Mouse (Mus musculus): ENCODE results near the gene Paxx. TPM values are rescaled to one million over a fixed set of nuclear protein-coding genes. Genes with fewer than 3 reads are reported as not detected.

Paxx gene
- polyA plus RNA-seq, 1 experiment: 49.0 TPM

DNA sequence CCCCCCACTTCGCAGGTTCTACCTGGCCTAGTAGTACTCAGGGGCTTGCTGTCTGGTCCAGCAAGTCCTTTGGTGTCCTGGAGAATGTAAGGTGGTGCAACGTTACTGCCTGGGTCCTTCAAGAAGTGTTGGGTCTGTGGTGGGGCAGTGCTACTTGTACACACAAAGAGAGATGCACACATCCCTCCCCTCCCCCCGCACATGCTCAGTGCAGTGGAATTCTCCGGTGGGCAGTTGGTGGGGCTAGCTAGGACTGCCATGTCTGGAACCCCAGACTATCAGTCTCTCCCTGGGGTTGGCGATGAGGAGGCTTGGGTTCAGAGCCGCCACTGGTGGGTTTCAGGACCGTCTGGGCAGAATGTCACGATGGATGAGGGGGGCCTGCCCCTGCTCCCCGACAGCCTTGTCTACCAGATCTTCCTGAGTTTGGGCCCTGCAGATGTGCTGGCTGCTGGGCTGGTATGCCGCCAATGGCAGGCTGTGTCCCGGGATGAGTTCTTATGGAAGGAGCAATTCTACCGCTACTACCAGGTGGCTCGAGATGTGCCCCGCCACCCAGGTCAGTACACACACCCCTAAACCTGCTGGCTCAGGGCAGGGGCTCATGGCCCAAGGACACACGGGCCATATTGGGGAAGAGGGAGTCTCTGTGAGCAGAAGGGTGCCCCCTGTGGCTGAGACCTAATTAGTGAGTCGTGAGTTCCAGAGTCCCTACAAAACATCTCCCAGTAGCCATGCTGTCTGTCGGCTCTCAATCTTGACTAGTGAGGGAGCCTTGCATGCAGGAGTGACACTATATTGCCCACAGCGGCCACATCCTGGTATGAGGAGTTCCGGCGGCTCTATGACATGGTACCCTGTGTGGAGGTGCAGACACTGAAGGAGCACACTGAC, 40.9 kb upstream of the Paxx start, which contains the start of gene C8g:
C8g (minus strand) TSS at position 127 of the 894 bp plus-strand sequence.
- 67% methylated on average over 20 of the region's 20 CpGs for whole genome bisulfite sequencing
- peaks cover 11% of the 10 kb centered on the region; the same call in 1 of the 2 replicates for H3K4me1 ChIP-seq (ENCODE audit: control insufficient read depth, insufficient read depth, low read length)
- TF ChIP-seq CTCF (conservative IDR thresholded peaks at IDR 0.05; ENCODE audit: insufficient read depth, insufficient read length, low read depth, low read length) (no peak), POLR2A (IDR thresholded peaks at IDR 0.05; ENCODE audit: low read depth, low read length) (no peak)
- no peaks in the 10 kb centered on the region for H3K27me3 ChIP-seq (replicated peaks; ENCODE audit: control insufficient read depth, insufficient read depth, low read length)
- H3K36me3 ChIP-seq (ENCODE audit: control insufficient read depth, insufficient read depth, low read length): no peaks in the 10 kb centered on the region
- no peak for DNase-seq
- H3K4me3 ChIP-seq (ENCODE audit: insufficient read depth, low read depth, low read length): peak within 1 kb of the TSS; percentile 92
- H3K27ac ChIP-seq (ENCODE audit: insufficient read depth, low read depth, low read length): peak within 1 kb of the TSS; percentile 93

DNA sequence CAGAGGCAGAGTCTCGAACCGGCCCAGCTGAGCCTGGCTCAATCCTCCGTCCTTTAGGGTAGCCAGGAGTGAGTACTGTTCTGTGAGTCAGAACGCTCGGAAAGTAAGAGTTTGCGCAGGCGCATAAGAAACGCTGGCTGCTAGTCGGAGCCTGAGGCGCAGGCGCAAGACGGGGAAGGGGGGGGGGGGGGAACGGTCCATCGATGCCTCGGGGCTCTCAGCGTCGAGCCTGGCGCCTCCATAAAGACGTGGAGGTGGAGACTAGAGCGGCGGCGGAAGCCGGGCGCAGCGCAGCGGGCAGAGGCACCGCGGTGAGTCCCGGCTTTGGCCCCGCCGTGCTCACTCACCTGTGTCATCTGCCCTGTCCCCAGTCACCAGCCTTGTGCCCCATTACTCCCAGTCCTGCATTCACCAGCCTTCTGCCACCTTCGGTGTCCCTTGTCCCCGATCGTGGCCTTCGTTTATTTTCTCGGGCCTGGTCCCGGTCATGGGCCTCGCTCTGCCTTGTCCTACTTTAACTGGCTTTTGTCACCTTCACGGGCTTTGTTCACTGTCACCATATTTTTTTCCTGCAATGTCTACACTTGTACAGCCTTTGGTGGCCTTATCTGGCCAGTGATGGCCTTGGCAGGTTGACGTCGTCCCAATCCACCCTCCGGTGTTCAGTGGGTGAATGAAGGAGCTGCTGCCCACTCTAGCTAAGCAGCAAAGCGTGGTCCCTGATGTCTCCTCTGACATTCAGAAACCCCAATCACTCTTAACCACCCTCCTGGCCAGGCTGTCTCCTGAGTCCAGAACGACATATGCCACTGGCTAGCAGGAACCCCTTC, 39.9 kb upstream of the Paxx start, which contains the start of gene Fbxw5:
Fbxw5 (plus strand) TSS at position 175 of the 830 bp plus-strand sequence.
- peak within 1 kb of the TSS; percentile 93 for H3K27ac ChIP-seq (ENCODE audit: insufficient read depth, low read depth, low read length)
- DNase-seq: peak; percentile 94
- H3K4me3 ChIP-seq (ENCODE audit: insufficient read depth, low read depth, low read length): peak within 1 kb of the TSS; percentile 92
- H3K4me1 ChIP-seq (ENCODE audit: control insufficient read depth, insufficient read depth, low read length): peaks cover 11% of the 10 kb centered on the region; the same call in 1 of the 2 replicates
- H3K27me3 ChIP-seq (replicated peaks; ENCODE audit: control insufficient read depth, insufficient read depth, low read length): no peaks in the 10 kb centered on the region
- no peak for TF ChIP-seq POLR2A (IDR thresholded peaks at IDR 0.05; ENCODE audit: low read depth, low read length)
- TF ChIP-seq CTCF (conservative IDR thresholded peaks at IDR 0.05; ENCODE audit: insufficient read depth, insufficient read length, low read depth, low read length): no peak
- no peaks in the 10 kb centered on the region for H3K36me3 ChIP-seq (ENCODE audit: control insufficient read depth, insufficient read depth, low read length)
- WGBS: under 1% methylated on average over 36 of the region's 44 CpGs

DNA sequence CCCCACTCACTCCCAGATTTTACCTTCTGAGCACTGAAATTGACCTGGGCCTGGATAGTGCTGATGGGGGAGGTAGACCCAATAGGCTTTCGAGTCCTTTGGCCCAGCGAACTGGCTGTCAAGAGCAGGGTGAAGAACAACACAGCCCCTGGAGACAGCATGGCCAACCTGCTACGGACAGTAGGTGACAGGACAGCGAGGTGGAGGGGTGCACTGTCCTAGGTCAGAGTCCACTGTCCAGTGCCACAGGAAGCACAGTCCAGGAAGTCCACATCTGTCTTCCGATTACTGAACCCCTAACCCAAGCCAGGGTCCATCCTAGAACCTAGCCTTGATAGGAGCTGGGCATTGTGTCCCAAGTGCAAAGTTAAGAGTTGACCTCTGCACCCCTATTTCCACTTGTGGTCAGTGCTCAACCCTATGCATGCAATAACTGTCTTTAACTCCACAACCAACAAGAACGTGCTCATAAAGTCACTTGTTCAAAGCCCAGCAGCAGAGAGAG, 39.2 kb upstream of the Paxx start:
- Histone ChIP-seq H3K27ac (ENCODE audit: insufficient read depth, low read depth, low read length) (peak overlapping the region; percentile 84), H3K4me1 (ENCODE audit: control insufficient read depth, insufficient read depth, low read length) (peaks cover 11% of the 10 kb centered on the region; the same call in 1 of the 2 replicates), H3K4me3 (ENCODE audit: insufficient read depth, low read depth, low read length) (peak overlapping the region; percentile 55), H3K36me3 (ENCODE audit: control insufficient read depth, insufficient read depth, low read length) (no peaks in the 10 kb centered on the region), H3K27me3 (replicated peaks; ENCODE audit: control insufficient read depth, insufficient read depth, low read length) (no peaks in the 10 kb centered on the region)
- peak; percentile 32 for TF ChIP-seq POLR2A (IDR thresholded peaks at IDR 0.05; ENCODE audit: low read depth, low read length)
- TF ChIP-seq CTCF (conservative IDR thresholded peaks at IDR 0.05; ENCODE audit: insufficient read depth, insufficient read length, low read depth, low read length): no peak
- no peak for DNase-seq
- WGBS: 56% methylated on average over 6 of the region's 6 CpGs

DNA sequence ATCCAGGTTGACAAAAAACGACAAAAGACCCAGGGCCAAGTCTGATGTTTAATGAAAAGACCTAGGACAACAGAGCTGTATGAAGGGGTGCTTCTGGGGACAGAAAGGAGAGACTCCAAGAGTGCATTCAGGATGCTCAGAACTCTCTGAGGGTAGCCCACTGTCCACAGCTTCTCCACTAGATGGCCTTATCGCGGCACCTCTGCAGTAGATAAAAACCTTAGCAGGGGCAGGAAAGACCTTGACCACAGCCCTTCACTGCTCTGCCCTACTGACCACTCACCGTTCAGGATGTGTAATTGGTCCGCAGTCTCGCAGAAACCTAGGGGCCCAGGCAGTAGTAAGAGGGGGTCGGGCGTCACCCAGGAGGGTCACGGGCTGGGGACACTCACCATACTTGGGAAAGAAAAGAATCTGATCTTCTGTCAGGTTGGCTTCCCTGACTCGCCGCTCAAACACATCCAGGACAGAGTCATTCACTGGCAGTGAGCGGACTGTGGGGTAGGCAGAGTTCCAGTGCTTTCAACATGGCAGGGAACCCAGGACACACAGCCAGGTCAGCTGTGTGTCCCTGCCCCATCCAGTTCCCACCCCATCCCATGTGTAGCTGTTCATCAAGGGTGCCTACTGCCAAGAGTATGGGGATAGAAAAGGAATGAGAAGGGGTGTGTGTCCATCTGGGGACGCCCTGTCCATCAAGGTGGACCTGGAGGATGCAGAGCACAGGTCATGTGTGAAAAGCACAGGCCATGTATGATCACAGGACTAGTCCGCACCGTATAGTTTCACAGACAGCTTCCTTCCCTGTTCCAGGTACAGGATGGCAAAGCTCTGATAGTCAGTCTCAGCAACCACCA, 38.0 kb upstream of the Paxx start:
- Histone ChIP-seq H3K4me1 (ENCODE audit: control insufficient read depth, insufficient read depth, low read length) (peaks cover 11% of the 10 kb centered on the region; the same call in 1 of the 2 replicates), H3K27ac (ENCODE audit: insufficient read depth, low read depth, low read length) (no peak overlapping the region; the same call in 1 of the 2 replicates), H3K36me3 (ENCODE audit: control insufficient read depth, insufficient read depth, low read length) (no peaks in the 10 kb centered on the region), H3K27me3 (replicated peaks; ENCODE audit: control insufficient read depth, insufficient read depth, low read length) (no peaks in the 10 kb centered on the region), H3K4me3 (ENCODE audit: insufficient read depth, low read depth, low read length) (no peak overlapping the region)
- WGBS: 75% methylated on average over 15 of the region's 15 CpGs
- DNase-seq: no peak
- TF ChIP-seq POLR2A (IDR thresholded peaks at IDR 0.05; ENCODE audit: low read depth, low read length): no peak
- TF ChIP-seq CTCF (conservative IDR thresholded peaks at IDR 0.05; ENCODE audit: insufficient read depth, insufficient read length, low read depth, low read length): 0 out of 2 replicates have a peak, but pooled peaks have one; percentile 7

DNA sequence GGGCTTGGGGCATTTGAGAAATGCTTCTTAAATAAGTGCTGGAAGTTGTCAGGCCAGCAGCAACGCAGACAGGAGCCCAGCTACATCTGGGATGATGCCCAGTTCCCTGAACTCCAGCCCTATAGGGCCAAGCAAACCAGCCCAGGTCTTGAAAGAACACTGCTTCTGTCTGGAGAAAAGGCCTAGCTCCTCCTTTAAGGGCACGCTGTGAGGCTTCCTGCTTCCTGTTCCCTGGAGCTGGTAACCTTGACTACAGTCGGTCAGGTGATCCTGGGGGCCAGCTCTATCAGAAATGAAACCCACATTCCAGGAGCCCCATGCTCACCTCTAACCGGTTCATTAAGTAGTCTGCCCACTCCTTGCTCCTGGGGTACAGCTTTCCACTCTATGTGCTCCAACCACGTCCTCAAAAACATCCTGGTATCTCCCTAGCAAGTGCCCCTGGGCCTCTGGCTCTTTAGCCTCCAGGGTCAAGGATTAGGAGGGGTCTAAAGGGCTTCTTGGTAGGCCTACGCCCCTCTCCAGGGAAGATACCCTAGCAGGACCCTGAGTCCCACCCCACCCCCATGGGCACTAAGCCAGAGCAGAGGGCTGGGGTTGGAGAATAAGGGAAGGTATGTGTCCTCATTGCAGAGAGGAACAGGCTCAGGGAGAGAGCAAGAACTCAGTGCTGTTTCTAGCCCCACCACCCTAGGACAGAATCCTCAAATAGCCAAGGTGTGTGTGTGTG, 37.1 kb upstream of the Paxx start:
- TF ChIP-seq POLR2A (IDR thresholded peaks at IDR 0.05; ENCODE audit: low read depth, low read length) (no peak), CTCF (conservative IDR thresholded peaks at IDR 0.05; ENCODE audit: insufficient read depth, insufficient read length, low read depth, low read length) (no peak)
- H3K27ac ChIP-seq (ENCODE audit: insufficient read depth, low read depth, low read length): peak overlapping the region; percentile 29
- WGBS: 40% methylated on average over 6 of the region's 6 CpGs
- no peaks in the 10 kb centered on the region for H3K27me3 ChIP-seq (replicated peaks; ENCODE audit: control insufficient read depth, insufficient read depth, low read length)
- no peak overlapping the region for H3K4me3 ChIP-seq (ENCODE audit: insufficient read depth, low read depth, low read length)
- no peaks in the 10 kb centered on the region for H3K36me3 ChIP-seq (ENCODE audit: control insufficient read depth, insufficient read depth, low read length)
- peak; percentile 26 for DNase-seq
- peaks cover 11% of the 10 kb centered on the region; the same call in 1 of the 2 replicates for H3K4me1 ChIP-seq (ENCODE audit: control insufficient read depth, insufficient read depth, low read length)
